Mouse (Mus musculus): Measurements from ENCODE around the gene Baz2a.
"Not testable (repeated sequence)": the region's sequence is repeated elsewhere in the genome, so short reads cannot be mapped to it uniquely, and the experiment has no call there.

The Baz2a gene

DNA sequence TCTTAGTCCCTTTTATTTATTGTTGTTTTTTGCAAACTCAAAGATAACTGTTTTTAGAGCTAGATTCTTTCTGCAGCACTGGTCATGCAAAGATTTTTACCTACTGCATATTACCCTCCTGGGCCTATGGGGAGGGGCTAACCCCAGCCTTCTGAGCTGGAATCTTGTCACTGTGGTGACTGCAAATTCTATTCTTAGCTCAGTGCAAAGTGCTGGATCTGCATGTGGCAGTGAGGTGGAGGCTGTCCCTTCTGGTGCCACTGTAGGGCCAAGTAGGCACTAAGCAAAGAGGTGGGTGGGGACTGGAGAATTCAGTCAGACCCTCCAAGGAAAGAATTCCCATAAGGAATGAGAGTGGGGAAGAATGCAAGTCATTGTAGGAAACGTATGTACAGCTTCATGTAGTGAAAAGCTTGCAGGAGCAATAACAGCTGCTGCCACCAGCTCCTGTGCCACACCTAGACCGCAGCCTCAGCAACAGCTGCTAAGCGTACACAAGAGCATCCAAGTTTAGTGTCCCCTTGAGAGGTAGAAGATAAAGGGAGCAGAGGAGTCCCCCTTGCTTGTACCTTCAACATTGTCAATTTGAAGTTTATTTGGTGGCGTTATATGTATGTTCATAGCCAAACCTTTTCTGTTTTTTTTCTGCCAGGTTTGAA is 18.9 kb downstream of the Baz2a start:
- CTCF ChIA-PET = no interaction called here

DNA sequence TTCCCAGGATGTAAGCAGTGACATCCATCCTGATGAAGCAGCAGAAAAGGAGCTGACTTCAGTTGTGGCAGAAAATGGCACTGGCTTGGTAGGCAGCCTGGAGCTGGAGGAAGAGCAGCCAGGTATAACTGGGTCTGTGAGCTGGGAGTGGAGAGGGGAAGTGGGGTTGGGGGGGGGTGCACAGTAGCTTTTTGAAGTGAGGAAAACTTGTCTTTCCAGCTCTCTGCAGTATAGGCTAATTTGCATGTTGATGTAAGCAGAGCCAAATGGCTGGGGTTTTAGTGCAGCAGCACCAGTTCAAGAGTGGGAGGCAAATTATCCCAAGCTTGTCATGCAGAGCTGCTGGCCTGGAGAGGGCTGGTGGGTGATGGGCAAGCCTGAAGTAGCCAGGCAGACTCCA is 19.9 kb downstream of the Baz2a start:
- CTCF ChIA-PET = interaction anchor here (0.6 to 1.1 kb wide), 4 partner anchors 9 to 653 kb away, joined by 3 to 6 read pairs (median 4); no protein-coding TSS in a partner anchor

GRCm38 (mm10) chr10:128123833-128124232 is 32.5 kb downstream of the Baz2a start:
- CTCF ChIA-PET = no interaction called here

GRCm38 (mm10) chr10:128124831-128125230 is 33.5 kb downstream of the Baz2a start:
- CTCF ChIA-PET = no interaction called here

DNA sequence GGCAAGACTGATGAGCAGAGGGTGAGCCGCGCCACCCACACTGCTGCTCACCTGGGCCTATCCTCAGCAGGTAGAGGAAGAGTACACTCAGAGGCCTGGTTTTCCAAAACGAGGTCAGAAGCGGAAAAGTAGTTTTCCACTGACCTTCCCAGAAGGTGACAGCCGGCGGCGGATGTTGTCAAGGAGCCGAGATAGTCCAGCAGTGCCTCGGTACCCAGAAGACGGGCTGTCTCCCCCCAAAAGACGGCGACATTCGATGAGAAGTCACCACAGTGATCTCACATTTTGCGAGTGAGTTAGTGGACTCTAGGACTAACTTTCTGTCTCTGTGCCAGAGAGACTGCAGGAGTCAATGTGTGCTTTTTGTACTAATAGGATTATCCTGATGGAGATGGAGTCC is 34.6 kb downstream of the Baz2a start:
- CTCF ChIA-PET = no interaction called here

- CTCF ChIA-PET = no interaction called here
Observed at GRCm38 (mm10) chr10:128127497-128127896, 36.1 kb downstream of the Baz2a start.

GRCm38 (mm10) chr10:128128143-128128542 is 36.8 kb downstream of the Baz2a start:
- CTCF ChIA-PET = no interaction called here

DNA sequence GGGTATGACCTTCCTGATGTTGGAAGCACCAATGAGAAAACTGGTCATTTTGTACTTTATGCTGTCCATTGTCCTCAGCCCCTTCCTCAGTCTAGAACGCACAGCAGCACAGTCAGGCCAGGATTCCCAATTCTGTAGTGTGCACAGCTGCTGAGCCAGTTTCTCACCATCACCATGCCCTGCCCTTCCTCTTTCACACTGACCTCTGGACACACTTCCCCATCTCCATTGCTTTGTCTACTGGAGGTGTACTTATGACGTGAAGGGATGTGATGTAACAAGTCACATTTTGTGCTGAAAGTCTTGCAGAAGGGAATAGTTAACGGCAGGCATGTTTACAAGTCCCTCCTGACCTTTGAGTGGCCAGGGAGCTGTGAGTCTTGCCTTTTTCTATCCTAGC is 39.9 kb downstream of the Baz2a start:
- CTCF ChIA-PET = no interaction called here

- CTCF ChIA-PET = no interaction called here
Observed at GRCm38 (mm10) chr10:128131812-128132211, 40.4 kb downstream of the Baz2a start.

- CTCF ChIA-PET = no interaction called here
Observed at GRCm38 (mm10) chr10:128133650-128134332, 42.4 kb downstream of the Baz2a start.

DNA sequence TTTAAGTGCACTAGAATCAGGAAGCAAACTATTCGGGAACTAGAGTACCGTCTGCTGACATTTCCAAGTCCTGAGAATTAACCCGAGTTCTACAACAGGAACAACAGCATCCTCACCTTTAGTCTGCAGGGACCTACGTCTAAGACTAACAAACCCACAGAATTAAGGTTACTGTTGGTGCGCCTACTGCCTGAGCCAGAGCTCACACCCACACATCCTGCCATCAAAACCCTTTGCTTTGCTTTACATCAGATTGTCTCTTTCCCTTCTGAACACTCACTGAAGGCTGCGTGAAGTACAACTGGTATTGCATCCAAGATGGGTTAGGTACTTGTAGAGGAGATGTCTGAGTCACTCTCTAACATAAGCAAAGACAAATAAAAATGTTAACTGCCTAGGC is 44.0 kb downstream of the Baz2a start:
- CTCF ChIA-PET = no interaction called here

DNA sequence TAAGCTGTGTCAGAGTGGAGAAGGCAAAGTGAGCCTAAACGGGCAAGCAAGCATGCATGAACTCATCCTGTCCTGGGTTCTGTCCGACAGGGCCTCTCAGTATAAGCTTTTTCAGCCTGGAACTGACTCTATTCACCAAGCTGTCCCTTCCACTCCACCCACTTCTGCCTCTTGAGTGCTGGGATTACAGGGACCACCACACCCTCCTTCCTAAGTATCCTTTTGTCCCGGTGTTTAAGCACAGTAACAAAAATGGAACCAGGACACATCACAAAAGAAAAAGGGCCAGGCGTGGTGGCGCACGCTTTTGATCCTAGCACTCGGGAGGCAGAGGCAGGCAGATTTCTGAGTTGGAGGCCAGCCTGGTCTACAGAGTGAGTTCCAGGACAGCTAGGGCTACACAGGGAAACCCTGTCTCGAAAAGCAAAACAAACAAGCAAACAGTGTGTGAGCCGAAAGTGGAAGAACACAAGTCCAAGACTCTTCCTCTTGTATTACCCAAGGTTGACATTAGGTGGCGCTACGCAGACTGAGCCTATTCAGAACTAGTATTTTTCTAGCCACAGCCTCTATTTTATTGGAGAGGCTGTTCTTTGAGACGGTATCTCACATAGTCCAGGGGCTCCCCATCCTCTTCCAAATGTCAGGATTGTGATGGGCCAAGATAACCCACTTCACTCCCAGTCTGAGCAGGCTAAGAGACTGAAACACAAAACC is 49.0 kb downstream of the Baz2a start:
- CTCF ChIA-PET = interaction anchor here (0.6 kb wide), 1 partner anchor 85 kb away, joined by 3 read pairs; no protein-coding TSS in a partner anchor

GRCm38 (mm10) chr10:128142165-128142564 is 50.8 kb downstream of the Baz2a start:
- CTCF ChIA-PET = interaction anchor here (0.7 kb wide), 1 partner anchor 25 kb away, joined by 3 read pairs; no protein-coding TSS in a partner anchor

DNA sequence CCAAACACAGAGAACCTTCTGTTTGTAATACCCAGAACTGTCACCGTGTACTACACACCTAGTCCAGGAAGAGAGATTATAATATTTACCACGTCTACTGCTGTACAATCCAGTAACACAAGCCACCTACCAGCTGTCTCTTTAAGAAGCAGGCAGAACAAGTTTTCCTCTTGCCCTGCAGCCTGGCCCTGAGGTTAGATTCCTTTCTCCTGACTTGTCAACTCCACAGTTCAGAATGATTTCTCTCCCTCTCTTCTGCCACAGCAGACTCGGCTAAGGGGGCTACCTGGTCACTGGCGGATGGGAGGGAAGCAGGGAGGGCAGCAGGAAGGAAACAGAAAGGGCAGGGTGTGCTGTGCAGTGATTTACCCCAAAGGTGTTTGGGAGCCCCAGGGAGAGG is 52.3 kb downstream of the Baz2a start:
- CTCF ChIA-PET = no interaction called here

GRCm38 (mm10) chr10:128144961-128145360 is 53.6 kb downstream of the Baz2a start:
- CTCF ChIA-PET = no interaction called here

- CTCF ChIA-PET = no interaction called here
Observed at GRCm38 (mm10) chr10:128148789-128149365, 57.5 kb downstream of the Baz2a start.

DNA sequence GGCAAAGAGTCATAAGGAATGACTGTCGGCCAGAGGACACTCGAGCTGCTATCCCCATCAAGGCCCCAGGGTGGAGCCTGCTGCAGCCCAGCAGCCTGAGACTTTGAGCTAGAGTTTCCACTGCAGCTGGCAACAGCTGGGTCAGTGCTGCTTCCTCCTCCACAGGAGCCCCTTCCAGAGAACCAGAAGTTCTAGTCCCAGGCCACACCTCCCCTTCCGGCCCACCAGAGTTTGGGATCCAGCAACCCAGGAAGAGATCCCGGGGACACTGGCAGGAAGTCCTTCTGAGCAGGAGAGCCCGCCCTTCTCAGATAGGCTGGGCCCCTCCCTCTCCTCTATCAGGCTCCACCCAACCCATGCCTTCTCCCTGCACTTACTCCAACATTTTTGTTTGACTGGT is 58.2 kb downstream of the Baz2a start:
- CTCF ChIA-PET = interaction anchor here (0.6 kb wide), 1 partner anchor 796 kb away, joined by 3 read pairs; no protein-coding TSS in a partner anchor

DNA sequence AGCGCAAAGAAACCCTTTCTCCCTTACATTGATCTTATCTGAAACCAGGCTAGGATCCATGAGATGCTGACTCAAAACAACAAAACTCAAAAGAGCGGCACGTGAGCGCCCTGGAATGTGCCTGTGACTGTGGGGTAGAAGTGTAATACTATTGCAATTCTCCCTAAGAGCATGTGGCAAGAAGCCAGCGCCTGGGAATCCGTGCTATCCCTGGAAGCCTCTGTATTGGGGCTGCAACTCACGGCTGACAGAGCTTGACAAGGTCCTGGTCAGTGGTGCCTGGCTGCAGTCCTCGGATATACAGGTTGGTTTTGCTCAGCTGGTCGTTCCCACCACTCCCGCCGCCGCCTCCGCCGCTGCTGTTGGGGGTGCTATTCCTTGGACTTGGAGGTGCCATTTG is 59.6 kb downstream of the Baz2a start:
- CTCF ChIA-PET = interaction anchor here (0.9 kb wide), 1 partner anchor 25 kb away, joined by 3 read pairs; no protein-coding TSS in a partner anchor

DNA sequence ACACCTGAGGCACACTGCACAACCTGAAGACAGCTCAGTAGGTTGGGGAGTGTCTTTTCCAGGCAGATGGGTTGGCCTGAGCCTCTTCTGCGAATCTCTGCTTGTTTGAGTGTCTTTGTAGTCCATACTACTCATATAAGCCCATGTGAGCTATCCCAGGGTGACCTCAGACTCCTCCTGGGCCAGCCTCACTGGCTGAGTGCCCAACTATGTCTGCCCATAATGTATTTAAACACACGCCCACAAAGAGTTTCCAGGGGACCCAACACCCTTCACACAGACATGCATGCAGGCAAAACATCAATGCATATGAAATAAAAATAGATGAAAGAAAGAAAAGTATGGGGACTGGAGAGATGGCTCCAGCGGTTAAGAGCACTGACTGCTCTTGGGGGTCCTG is 62.6 kb downstream of the Baz2a start:
- CTCF ChIA-PET = no interaction called here

DNA sequence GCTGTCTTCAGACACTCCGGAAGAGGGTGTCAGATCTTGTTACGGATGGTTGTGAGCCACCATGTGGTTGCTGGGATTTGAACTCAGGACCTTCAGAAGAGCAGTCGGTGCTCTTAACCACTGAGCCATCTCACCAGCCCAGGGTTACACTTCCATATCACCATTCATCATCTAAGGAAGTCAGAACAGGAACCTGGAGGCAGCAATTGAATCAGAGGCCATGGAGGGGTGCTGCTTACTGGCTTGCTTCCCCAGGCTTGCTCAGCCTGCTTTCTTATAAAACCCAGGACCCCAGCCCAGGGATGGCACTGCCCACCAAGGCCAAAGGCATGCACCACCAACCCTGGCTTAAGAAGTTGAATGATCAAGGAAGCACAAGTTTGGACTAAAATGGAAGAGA is 74.3 kb downstream of the Baz2a start:
- CTCF ChIA-PET = not testable (repeated sequence)

DNA sequence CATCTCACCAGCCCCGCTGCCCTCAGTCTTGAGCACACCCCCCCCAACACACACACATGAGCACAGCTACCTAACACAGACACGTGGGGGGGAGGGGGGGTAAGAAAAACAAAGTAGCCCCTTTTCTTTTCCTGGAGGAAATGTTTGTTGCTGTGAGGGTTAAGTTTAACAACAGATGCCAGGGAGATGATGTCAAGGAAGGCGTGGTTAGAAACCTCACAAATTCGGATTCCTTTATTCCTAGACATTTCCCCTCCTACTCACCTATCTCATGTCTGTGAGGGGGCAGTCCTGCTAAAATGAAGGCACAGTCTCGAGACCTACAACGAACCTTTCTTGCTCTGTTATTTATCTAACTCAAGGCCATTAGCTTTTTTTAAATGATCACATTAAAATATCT is 75.7 kb downstream of the Baz2a start:
- CTCF ChIA-PET = interaction anchor here (0.5 kb wide), 1 partner anchor 25 kb away, joined by 3 read pairs; no protein-coding TSS in a partner anchor

DNA sequence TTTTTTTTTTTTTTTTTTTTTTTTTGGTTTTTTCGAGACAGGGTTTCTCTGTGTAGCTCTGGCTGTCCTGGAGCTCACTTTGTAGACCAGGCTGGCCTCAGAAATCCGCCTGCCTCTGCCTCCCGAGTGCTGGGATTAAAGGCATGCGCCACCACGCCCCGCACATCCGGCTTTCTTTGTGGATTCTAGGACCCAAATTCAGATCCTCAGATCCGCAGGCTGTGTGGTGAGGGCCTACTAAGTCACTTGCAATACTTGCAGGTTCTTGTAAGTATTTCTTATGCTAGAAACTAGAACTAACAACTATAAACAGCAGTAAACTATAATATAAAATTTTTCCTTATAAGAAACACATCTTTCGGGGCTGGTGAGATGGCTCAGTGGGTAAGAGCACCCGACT is 80.0 kb downstream of the Baz2a start:
- CTCF ChIA-PET = not testable (repeated sequence)

All from spleen, embryonic (tissue).